Mouse (Mus musculus) right cerebral cortex, adult 2 months (tissue): ENCODE measurements around the gene Cdk19.

Experiments used
- DNase-seq, 2 experiments: peaks; one replicate each; pipeline ENCODE4 v3.0.0; 2021 to 2022; ENCODE audit warnings: low spot score in 2 of 2

The Cdk19 gene

GRCm38 (mm10) chr10:40440740-40441139, 101.4 kb downstream of the Cdk19 start:
- DNase-seq = no peak

GRCm38 (mm10) chr10:40442076-40442475, 102.7 kb downstream of the Cdk19 start:
- DNase-seq = no peak

GRCm38 (mm10) chr10:40443371-40443770, 104.0 kb downstream of the Cdk19 start:
- DNase-seq = no peak

GRCm38 (mm10) chr10:40443806-40444357, 104.5 kb downstream of the Cdk19 start:
- no peak for DNase-seq

- no peak for DNase-seq
These were observed 105.2 kb downstream of the Cdk19 start for GRCm38 (mm10) chr10:40444586-40444985.

GRCm38 (mm10) chr10:40446088-40446604, 106.8 kb downstream of the Cdk19 start:
- DNase-seq = no peak

GRCm38 (mm10) chr10:40446630-40447029, 107.3 kb downstream of the Cdk19 start:
- peak in 1 of 2 experiments; percentile 37 for DNase-seq

GRCm38 (mm10) chr10:40447295-40447694, 107.9 kb downstream of the Cdk19 start:
- no peak for DNase-seq

GRCm38 (mm10) chr10:40447921-40448320, 108.6 kb downstream of the Cdk19 start:
- DNase-seq = no peak

GRCm38 (mm10) chr10:40448444-40448843, 109.1 kb downstream of the Cdk19 start:
- DNase-seq = no peak

- no peak for DNase-seq
These were observed 110.2 kb downstream of the Cdk19 start for GRCm38 (mm10) chr10:40449571-40449970.

- DNase-seq = no peak
These were observed 110.8 kb downstream of the Cdk19 start for GRCm38 (mm10) chr10:40450171-40450570.

GRCm38 (mm10) chr10:40457116-40457515, 117.8 kb downstream of the Cdk19 start:
- DNase-seq = no peak

- no peak for DNase-seq
These were observed 119.8 kb downstream of the Cdk19 start for GRCm38 (mm10) chr10:40459141-40459540.

- DNase-seq = no peak
These were observed 122.0 kb downstream of the Cdk19 start for GRCm38 (mm10) chr10:40461362-40461761.

GRCm38 (mm10) chr10:40462257-40462656, 122.9 kb downstream of the Cdk19 start:
- no peak for DNase-seq

GRCm38 (mm10) chr10:40467174-40467911, 128.0 kb downstream of the Cdk19 start:
- DNase-seq = no peak

GRCm38 (mm10) chr10:40467912-40468254, 128.5 kb downstream of the Cdk19 start:
- no peak for DNase-seq

- no peak for DNase-seq
These were observed 129.8 kb downstream of the Cdk19 start for GRCm38 (mm10) chr10:40469145-40469544.

GRCm38 (mm10) chr10:40476535-40477285, 137.3 kb downstream of the Cdk19 start:
- DNase-seq = no peak

GRCm38 (mm10) chr10:40477426-40478075, 138.2 kb downstream of the Cdk19 start:
- DNase-seq = no peak

- DNase-seq = no peak
These were observed 139.3 kb downstream of the Cdk19 start for GRCm38 (mm10) chr10:40478626-40479025.
